Comparison of ENCODE assay signal across 8 mouse cellular contexts in the genomic region with DNA sequence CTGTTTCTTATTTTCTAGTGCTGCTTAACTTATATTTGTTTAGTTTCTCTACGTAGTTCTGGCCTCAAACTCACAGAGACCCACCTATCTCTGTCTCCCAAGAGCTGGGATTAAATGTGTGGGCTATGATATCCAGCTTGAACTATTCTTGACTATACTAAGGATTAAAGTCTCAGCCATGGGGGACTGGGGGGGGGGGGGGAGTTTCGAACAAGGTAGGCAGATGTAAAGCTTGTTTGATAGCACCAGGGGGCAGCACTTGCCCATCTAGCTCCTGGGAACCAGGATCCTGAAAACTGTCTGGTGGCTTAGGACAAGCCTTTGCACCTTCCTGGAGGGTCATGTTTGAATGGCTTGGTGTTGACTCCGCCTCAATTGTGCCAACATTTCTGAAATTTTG. TPM values are rescaled to one million over a fixed set of nuclear protein-coding genes. Genes with fewer than 3 reads are reported as not detected.
A peak's percentile ranks its signal among the peaks of the same experiment; 100 is the strongest.
DNase-seq lines count a peak whose midpoint lies in the region; ATAC-seq lines count a peak whose summit lies in the region.

No protein-coding gene starts in this region.

- H3K4me1 ChIP-seq in forebrain, embryonic 11.5 days (replicated peaks; ENCODE audit: control insufficient read depth, insufficient read depth, low read length): peaks cover 8% of the 10 kb centered on the region; the same call in 1 of the 2 replicates
- H3K4me1 ChIP-seq in liver, embryonic 15.5 days (replicated peaks): peaks cover 74% of the 10 kb centered on the region
- peaks cover 17% of the 10 kb centered on the region for H3K4me1 ChIP-seq in neural tube, embryonic 12.5 days

- peak overlapping the region; percentile 46; the same call in 1 of the 2 replicates for H3K27ac ChIP-seq in forebrain, embryonic 11.5 days (ENCODE audit: low read depth, low read length)
- H3K27ac ChIP-seq in liver, embryonic 15.5 days (replicated peaks): peak overlapping the region; percentile 99
- no peak overlapping the region for H3K27ac ChIP-seq in neural tube, embryonic 12.5 days

- H3K27me3 ChIP-seq in forebrain, embryonic 11.5 days (ENCODE audit: control insufficient read depth, insufficient read depth, low read length): no peaks in the 10 kb centered on the region
- no peaks in the 10 kb centered on the region for H3K27me3 ChIP-seq in liver, embryonic 15.5 days
- no peaks in the 10 kb centered on the region for H3K27me3 ChIP-seq in neural tube, embryonic 12.5 days (replicated peaks)

- no peaks in the 10 kb centered on the region for H3K9me3 ChIP-seq in forebrain, embryonic 11.5 days (ENCODE audit: control insufficient read depth, low read length)
- H3K9me3 ChIP-seq in liver, embryonic 15.5 days (replicated peaks): no peaks in the 10 kb centered on the region
- no peaks in the 10 kb centered on the region for H3K9me3 ChIP-seq in neural tube, embryonic 12.5 days

- H3K4me2 ChIP-seq in forebrain, embryonic 11.5 days (ENCODE audit: low read depth, low read length, severe bottlenecking): peak overlapping the region; percentile 90
- peak overlapping the region; percentile 81 for H3K4me2 ChIP-seq in liver, embryonic 15.5 days
- peak overlapping the region; percentile 87 for H3K4me2 ChIP-seq in neural tube, embryonic 12.5 days (replicated peaks)

- DNase-seq in right cerebral cortex, postnatal 4 days: peak; percentile 62
- DNase-seq in right cerebral cortex, postnatal 25 days: no peak
- DNase-seq in c-Kit-negative CD71-positive TER-119-positive erythroid progenitor cells, embryonic 14.5 days (ENCODE audit: low read depth, low spot score): peak; percentile 76
- DNase-seq in forebrain, embryonic 11.5 days (ENCODE audit: low spot score): peak; percentile 81
- peak; percentile 87 for DNase-seq in induced T-regulatory cell, adult 2 months (ENCODE audit: low read depth)
- DNase-seq in ovary, postnatal 14 days (ENCODE audit: low spot score): no peak

- H3K9ac ChIP-seq in forebrain, embryonic 11.5 days (ENCODE audit: low read length): no peak overlapping the region; the same call in 1 of the 2 replicates
- peak overlapping the region; percentile 80 for H3K9ac ChIP-seq in liver, embryonic 15.5 days
- H3K9ac ChIP-seq in neural tube, embryonic 12.5 days: no peak overlapping the region; the same call in 1 of the 2 replicates

- H3K36me3 ChIP-seq in forebrain, embryonic 11.5 days (ENCODE audit: control insufficient read depth, insufficient read depth, low read length): no peaks in the 10 kb centered on the region
- peaks cover 36% of the 10 kb centered on the region for H3K36me3 ChIP-seq in liver, embryonic 15.5 days (replicated peaks)
- peaks cover 39% of the 10 kb centered on the region for H3K36me3 ChIP-seq in neural tube, embryonic 12.5 days

- no peak for ATAC-seq in forebrain, embryonic 11.5 days (replicated peaks; ENCODE audit: low FRiP score)
- ATAC-seq in liver, embryonic 15.5 days (ENCODE audit: insufficient read depth): peak; percentile 11; the same call in 1 of the 2 replicates
- ATAC-seq in neural tube, embryonic 12.5 days (ENCODE audit: low FRiP score, low read depth): no peak; the same call in 1 of the 2 replicates

- WGBS in forebrain, embryonic 11.5 days: 11% methylated on average over 3 of the region's 3 CpGs
- WGBS in liver, embryonic 15.5 days (ENCODE audit: insufficient replicate concordance): 3% methylated on average over 3 of the region's 3 CpGs
- 14% methylated on average over 3 of the region's 3 CpGs for WGBS in neural tube, embryonic 12.5 days

- H3K4me3 ChIP-seq in forebrain, embryonic 11.5 days (ENCODE audit: low read depth, low read length): peak overlapping the region; percentile 80; the same call in 1 of the 2 replicates
- peak overlapping the region; percentile 80 for H3K4me3 ChIP-seq in liver, embryonic 15.5 days (replicated peaks)
- H3K4me3 ChIP-seq in neural tube, embryonic 12.5 days: no peak overlapping the region

RNA-seq across cellular contexts. Expression of gene Apeh, which starts 1.1 kb away (rescaled TPM):
- polyA plus RNA-seq in forebrain, embryonic 11.5 days (2014; fragmentation: Nextera tagmentation; extraction: Ambion mirVana): 53.3 and 61.5 TPM in 2 replicates
- 194 and 242 TPM in 2 replicates for polyA plus RNA-seq in liver, embryonic 15.5 days (2015; fragmentation: Nextera tagmentation; extraction: Ambion mirVana)
- polyA plus RNA-seq in neural tube, embryonic 12.5 days (2016; fragmentation: Nextera tagmentation; extraction: Ambion mirVana): 57.6 and 63.4 TPM in 2 replicates

RNA-seq across cellular contexts. Expression of gene Rnf123, which starts 12.4 kb away (rescaled TPM):
- 34.7 and 37.0 TPM in 2 replicates for polyA plus RNA-seq in forebrain, embryonic 11.5 days (2014; fragmentation: Nextera tagmentation; extraction: Ambion mirVana)
- 100 and 123 TPM in 2 replicates for polyA plus RNA-seq in liver, embryonic 15.5 days (2015; fragmentation: Nextera tagmentation; extraction: Ambion mirVana)
- 43.5 and 43.8 TPM in 2 replicates for polyA plus RNA-seq in neural tube, embryonic 12.5 days (2016; fragmentation: Nextera tagmentation; extraction: Ambion mirVana)

RNA-seq across cellular contexts. Expression of gene Mst1, which starts 15.3 kb away (rescaled TPM):
- polyA plus RNA-seq in forebrain, embryonic 11.5 days (2014; fragmentation: Nextera tagmentation; extraction: Ambion mirVana): 0.28 and 0.56 TPM in 2 replicates
- polyA plus RNA-seq in liver, embryonic 15.5 days (2015; fragmentation: Nextera tagmentation; extraction: Ambion mirVana): 41.1 and 51.2 TPM in 2 replicates
- polyA plus RNA-seq in neural tube, embryonic 12.5 days (2016; fragmentation: Nextera tagmentation; extraction: Ambion mirVana): 0.44 and 0.46 TPM in 2 replicates

RNA-seq across cellular contexts. Expression of gene Amigo3, which starts 42.6 kb away (rescaled TPM):
- polyA plus RNA-seq in forebrain, embryonic 11.5 days (2014; fragmentation: Nextera tagmentation; extraction: Ambion mirVana): 2.4 and 2.7 TPM in 2 replicates
- 1.5 and 1.8 TPM in 2 replicates for polyA plus RNA-seq in liver, embryonic 15.5 days (2015; fragmentation: Nextera tagmentation; extraction: Ambion mirVana)
- 3.6 and 3.9 TPM in 2 replicates for polyA plus RNA-seq in neural tube, embryonic 12.5 days (2016; fragmentation: Nextera tagmentation; extraction: Ambion mirVana)

RNA-seq across cellular contexts. Expression of gene Gmppb, which starts 46.5 kb away (rescaled TPM):
- 19.9 and 20.7 TPM in 2 replicates for polyA plus RNA-seq in forebrain, embryonic 11.5 days (2014; fragmentation: Nextera tagmentation; extraction: Ambion mirVana)
- 15.3 and 16.3 TPM in 2 replicates for polyA plus RNA-seq in liver, embryonic 15.5 days (2015; fragmentation: Nextera tagmentation; extraction: Ambion mirVana)
- 18.3 and 23.5 TPM in 2 replicates for polyA plus RNA-seq in neural tube, embryonic 12.5 days (2016; fragmentation: Nextera tagmentation; extraction: Ambion mirVana)

Comparison
In these comparisons a context has a peak if more than half of its experiments do, and no peak if none do; other contexts are left out.
1. DNase-seq: peak in right cerebral cortex, postnatal 4 days (single experiment), c-Kit-negative CD71-positive TER-119-positive erythroid progenitor cells, embryonic 14.5 days (single experiment), forebrain, embryonic 11.5 days (single experiment) and induced T-regulatory cell, adult 2 months (single experiment); none in right cerebral cortex, postnatal 25 days (single experiment) and ovary, postnatal 14 days (single experiment).
2. RNA of gene Mst1, which starts 15.3 kb away (polyA plus RNA-seq): 41.1 to 51.2 TPM in liver, embryonic 15.5 days; 0.44 to 0.46 TPM in neural tube, embryonic 12.5 days and 0.28 to 0.56 TPM in forebrain, embryonic 11.5 days; every median in the first group is over 10 times any median in the second.
3. Peak in every context shown above with its lines, with median percentiles within 50 percentile points of each other: H3K4me2 ChIP-seq.